Mouse (Mus musculus): ENCODE results near the gene Suv39h1. TPM values are rescaled to one million over a fixed set of nuclear protein-coding genes. Genes with fewer than 3 reads are reported as not detected.
"Not testable (repeated sequence)": the region's sequence is repeated elsewhere in the genome, so short reads cannot be mapped to it uniquely, and the experiment has no call there.

Suv39h1 gene
- 1 to 10 TPM; 4.1 to 5.0 TPM for total RNA-seq (2021)

DNA sequence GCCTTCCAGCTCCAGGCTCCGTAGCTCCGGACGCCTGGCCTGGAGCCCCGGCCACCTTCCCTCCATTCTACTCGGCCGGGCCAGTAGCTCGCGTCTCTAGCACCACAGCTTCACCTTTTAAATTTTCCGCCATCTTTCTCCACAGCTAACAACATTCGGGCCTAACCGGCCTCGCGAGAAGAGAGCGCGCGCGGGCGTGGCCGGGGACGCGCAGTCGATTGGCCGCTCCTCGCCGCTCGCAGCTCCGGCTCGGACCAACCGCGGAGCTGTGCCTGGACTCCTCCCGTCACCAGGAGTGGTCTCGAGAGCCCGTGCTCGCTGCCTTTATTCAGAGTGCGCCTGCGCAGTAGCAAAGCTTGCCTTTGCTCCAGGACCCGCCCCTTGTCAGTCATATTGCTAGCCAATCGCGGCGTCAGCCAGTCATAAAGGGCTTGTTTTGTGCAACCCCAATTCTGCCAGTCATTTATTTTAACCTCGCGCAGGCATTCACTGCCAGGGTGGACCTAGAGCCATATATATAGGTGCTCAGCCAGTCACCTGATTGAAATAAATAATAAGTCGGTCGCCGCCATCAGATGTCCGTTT lies at the start of gene Suv39h1:
Gene Suv39h1 (minus strand): TSS at position 331 of the 585 bp plus-strand sequence.
- intact Hi-C loops (cut with DNase I): loop anchor here (10.0 kb wide), 2 partner anchors 170 to 180 kb away; partner anchors contain the start of genes Pqbp1 and Timm17b
- DNase-seq (ENCODE audit: low spot score): peak; percentile 93

DNA sequence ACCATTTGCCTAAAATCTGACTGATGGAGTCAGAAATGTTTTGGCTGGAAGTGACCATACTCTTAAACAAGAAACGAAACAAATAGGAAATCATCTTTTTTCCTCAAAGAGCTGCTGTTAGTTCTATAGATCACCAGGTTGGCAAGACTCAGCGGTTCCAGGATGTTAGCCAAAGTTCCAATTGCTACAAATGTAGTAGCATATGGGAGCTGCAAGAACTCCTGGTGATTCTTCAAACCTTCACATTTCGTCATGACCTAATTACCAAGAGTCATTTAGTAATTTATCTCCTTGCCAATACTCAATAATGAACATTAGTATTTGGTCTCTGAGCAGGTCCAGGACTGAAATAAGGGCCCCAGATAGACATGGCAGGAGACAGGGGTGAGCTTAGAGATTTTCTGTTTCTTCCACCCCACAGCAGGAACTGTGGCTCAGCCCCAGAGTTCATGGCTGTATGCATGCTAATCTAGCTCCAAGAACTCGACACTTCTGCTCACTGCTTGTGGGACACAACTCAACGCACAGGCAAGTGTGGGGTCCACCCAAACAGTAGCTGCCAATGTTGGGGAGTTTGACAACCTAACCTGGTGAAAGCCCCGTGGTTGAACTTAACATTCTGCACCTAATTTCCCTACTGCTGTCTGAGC lies 49.4 kb upstream of the Suv39h1 start:
- intact Hi-C loops (cut with DNase I): no loop called here
- DNase-seq (ENCODE audit: low spot score): no peak

DNA sequence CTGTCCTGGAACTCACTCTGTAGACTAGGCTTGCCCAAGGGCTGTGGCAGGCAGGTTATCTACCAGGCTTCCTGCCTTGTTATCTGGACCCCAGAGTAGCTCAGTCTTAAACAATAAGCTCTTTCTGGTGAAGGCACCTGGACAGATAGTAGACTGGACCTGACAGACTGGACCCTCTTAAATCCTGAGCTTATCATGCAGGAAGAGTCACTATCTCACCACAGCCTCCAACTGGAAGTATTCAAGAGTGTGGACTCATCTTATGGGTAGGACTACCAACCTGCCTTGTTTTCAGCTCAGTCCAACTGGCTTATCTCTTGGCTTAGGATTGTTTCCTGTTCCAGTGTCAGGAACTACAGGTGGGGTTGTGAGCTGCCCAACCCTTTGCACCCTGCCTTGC lies 42.7 kb upstream of the Suv39h1 start:
- DNase-seq (ENCODE audit: low spot score): no peak
- intact Hi-C loops (cut with DNase I): no loop called here

DNA sequence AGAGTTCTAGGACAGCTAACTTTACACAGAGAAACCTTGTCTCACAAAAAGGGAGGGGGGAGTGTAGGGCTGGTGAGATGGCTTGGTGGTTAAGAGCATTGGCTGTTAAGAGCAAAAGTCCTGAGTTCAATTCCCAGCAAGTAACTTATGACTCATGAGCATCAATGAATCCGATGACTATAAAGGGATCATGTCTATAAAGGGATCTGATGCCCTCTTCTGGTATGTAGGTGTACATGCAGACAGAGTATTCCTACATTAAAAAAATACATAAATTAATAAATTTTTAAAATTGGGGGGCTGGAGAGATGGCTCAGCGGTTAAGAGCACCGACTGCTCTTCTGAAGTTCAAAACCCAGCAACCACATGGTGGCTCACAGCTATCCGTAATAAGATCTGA lies 40.7 kb upstream of the Suv39h1 start:
- intact Hi-C loops (cut with DNase I): no loop called here
- DNase-seq (ENCODE audit: low spot score): no peak

DNA sequence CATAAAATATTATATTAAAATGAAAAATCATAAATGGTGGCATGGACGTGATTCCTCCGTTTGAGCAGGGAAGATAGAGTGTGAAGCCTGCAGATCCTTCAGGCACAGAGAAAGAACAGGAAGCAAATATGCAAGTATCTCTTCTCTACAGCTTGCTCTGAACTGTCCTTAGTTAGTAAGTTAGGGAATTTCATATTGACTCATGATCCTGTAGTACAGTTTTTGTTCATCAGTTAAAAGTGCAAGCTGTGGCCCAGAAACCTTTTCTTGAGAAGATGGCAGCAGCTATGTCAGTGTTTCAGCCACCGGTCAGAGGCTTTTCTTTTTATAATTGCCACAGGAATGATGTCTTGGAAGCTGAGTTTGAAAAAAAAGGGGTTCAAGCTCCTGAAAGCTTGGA lies 30.5 kb upstream of the Suv39h1 start:
- DNase-seq (ENCODE audit: low spot score): no peak
- intact Hi-C loops (cut with DNase I): no loop called here

DNA sequence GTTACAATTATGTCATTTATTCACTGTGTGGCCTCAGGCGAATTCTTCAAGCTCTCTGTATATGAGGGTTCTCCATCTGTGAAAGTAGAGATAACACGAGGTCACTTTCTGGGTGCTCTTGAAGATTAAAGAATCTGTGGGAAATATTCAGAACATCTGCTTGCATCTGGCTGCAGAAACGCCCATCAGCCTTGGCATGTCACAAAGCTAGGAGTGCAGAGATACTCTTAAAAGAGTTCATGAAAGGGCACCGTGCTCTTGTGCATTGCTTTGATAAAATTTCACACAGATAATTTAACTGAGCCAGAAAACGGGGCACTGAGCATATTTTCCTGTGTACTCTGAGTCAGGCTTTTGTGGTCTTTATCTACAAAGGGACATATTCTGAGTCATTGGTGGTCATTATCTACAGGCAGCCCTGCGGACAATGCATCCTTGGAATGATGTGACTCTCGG lies 27.7 kb upstream of the Suv39h1 start:
- no peak for DNase-seq (ENCODE audit: low spot score)
- intact Hi-C loops (cut with DNase I): no loop called here

DNA sequence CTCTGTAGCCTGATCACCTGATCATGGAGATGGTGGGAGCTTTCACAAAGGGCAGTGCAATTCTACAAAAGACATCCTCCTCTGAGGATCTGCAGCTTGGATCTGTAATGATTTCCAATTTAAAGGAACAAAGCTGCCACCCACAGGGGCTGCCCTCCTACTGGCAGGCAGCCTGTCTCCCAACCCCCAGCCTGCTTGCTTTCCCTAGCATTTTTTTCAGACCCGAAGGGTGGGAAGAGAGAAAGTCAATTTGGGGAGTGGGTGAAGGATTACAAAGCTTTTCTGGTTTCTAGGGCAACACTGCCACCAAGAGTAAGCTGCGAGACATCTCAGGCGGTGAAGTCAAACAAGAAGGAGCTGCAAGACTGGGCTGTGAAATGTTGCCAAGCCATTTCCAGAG lies 26.5 kb upstream of the Suv39h1 start:
- intact Hi-C loops (cut with DNase I): no loop called here
- DNase-seq (ENCODE audit: low spot score): no peak

DNA sequence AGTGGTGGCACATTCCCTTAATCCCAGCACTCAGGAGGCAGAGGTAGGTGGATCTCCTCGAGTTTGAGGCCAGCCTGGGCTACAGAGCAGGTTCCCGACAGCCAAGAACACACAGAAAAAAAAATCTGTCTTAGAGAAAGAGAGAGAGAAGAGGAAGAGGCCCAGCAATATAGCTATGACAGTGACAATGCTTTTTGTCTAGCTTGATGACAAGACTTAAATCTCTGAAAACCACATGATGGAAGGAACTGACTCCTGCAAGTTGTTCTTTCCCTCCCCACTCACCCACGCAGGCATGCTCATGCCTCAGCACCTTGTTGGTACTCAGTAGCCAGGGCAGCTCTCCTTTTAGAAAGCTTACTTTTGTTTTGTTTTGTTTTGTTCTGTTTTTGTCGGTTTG lies 24.9 kb upstream of the Suv39h1 start:
- DNase-seq (ENCODE audit: low spot score): no peak
- intact Hi-C loops (cut with DNase I): no loop called here

DNA sequence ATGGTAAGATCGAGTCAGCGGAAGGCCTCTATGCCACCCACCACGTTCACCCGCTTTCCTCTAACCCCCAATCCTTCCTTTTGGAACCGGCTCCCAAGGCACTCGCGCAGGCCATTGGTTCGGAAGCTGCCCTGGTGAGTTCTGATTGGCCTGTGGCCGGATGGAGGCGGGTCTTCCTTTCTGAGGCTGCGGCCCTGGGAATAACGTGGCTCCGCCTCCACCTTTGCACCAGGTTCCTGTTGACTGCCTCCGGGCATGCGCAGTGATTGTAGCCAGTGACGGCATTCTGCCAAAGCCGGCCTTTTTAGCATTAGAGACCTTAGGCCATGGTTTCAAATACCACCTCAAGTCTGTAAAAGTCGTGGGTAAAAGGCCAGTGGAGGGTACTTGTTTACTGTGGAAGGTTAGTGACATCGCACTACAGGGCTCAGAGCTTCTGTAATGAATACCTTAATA lies 22.3 kb upstream of the Suv39h1 start:
- peak; percentile 93 for DNase-seq (ENCODE audit: low spot score)
- intact Hi-C loops (cut with DNase I): no loop called here

DNA sequence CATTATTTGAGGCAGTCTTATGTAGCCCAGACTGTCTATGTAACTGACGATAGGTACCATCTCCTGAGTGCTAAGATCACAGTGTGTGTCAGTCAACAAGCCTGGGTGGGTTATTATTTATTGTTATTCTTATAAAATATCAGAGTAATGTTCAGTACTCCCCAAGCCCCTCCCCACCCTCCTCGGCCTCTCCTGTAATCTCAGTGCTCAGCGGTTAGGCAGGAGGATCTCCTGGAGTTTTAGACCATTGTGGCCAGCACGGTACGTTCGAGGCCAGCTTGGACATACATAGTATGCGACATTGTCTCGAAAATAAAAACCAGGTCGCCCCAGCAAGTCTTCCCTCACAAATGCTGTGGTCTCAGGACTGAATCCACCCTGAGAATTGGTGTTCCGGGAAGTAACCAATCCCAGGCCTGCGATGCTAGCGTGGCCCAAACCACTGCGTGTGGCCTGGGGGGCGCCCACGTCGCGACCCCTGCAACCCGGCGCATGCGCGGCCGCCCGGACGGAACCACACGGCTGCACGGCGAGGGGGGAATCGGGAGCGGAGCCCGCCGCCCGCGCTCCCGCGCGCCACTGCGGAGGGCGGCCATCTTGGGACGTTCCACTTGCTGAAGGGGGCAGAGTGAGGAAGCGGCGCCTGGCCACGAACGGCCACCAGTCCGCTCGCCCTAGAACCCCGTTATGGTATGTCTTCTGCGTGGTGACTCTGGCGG lies 21.7 kb upstream of the Suv39h1 start:
- intact Hi-C loops (cut with DNase I): not testable (repeated sequence)
- DNase-seq (ENCODE audit: low spot score): peak; percentile 87

DNA sequence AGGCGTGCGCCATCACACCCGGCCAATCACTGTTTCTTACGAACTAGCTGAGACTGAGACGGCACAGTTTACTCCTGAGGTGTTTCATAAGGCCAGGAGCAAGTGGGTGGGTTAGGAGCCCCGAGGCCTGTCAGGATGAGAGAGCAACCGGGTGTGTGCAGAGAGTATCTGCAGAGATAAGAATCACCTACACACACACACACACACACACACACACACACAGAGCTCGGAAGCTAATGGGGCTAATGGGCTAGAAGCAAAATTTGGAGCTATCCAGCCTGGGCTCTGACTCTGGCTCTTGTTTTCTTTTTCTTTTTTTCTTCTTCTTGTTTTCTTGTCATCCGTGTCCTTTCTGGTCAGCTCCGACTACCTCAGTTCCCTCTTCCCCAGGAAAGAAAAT lies 21.0 kb upstream of the Suv39h1 start:
- intact Hi-C loops (cut with DNase I): no loop called here

DNA sequence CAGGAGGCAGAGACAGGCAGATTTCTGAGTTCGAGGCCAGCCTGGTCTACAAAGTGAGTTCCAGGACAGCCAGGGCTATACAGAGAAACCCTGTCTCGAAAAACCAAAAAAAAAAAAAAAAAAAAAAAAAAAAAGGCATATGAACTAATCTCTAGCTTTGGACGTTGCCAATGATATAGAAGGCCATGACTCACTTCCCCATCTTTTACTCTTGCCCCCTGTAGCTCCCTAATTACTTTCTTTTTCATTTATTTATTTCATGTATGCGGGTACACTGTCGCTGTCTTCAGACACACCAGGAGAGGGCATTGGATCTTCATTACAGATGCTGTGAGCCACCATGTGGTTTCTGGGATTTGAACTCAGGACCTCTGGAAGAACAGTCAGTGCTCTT lies 16.4 kb upstream of the Suv39h1 start:
- intact Hi-C loops (cut with DNase I): not testable (repeated sequence)

More for the DNA sequence above, 21.0 kb upstream of the Suv39h1 start:
- DNase-seq (ENCODE audit: low spot score): no peak

DNA sequence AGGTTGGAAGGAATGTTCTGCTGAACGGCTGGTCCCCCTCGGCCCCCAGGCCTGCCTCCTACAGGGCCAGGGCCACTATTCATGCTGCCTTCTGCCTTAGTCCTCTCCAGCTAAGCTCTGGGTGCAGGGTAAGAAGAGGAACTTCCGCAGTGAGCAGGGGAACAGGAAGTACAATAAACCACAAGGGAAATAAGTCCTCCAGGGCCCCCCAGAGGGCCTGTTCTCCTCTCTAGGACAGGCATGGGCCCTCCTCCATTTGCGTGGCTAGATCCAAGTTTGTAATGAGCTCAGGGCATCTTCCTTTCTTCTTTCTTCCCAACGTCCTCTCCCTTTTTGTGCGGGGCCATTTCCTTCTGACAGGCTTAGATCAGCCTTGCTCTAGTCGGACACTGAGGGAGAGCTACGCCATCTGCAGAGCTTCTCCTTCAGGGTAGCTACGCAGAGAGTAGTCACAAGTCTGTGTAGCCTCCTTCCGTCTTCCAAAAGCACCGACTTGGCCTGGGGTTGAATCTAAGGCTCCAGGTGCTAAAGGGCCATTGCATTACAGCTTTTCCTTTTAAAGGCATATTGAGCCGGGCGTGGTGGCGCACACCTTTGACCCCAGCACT lies 15.9 kb upstream of the Suv39h1 start, which contains the start of gene Was:
Gene Was (minus strand): TSS at position 153 of the 608 bp plus-strand sequence.
- intact Hi-C loops (cut with DNase I): no loop called here
- DNase-seq (ENCODE audit: low spot score): no peak

More for the DNA sequence above, 16.4 kb upstream of the Suv39h1 start:
- not testable (repeated sequence) for DNase-seq (ENCODE audit: low spot score)

DNA sequence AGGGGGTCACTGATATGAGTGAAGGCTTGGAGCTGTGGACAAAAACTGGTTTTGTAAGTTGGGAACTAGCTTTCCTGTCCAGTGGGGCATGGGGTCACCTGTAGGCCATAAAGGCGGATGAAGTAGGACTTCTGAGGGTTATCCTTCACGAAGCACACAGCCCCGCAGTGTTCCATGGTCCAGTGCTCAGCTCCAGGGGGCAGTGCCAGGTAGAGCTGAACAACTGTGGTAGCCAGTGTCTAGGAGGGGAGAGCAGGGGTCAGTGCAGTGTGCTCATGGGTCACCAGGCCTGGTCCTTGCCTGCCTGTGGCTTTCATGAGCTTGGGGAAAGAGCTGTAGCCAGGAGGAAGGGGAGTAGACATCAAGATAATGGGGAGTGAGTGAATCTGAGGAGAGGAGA lies 15.2 kb upstream of the Suv39h1 start:
- DNase-seq (ENCODE audit: low spot score): no peak
- intact Hi-C loops (cut with DNase I): no loop called here

DNA sequence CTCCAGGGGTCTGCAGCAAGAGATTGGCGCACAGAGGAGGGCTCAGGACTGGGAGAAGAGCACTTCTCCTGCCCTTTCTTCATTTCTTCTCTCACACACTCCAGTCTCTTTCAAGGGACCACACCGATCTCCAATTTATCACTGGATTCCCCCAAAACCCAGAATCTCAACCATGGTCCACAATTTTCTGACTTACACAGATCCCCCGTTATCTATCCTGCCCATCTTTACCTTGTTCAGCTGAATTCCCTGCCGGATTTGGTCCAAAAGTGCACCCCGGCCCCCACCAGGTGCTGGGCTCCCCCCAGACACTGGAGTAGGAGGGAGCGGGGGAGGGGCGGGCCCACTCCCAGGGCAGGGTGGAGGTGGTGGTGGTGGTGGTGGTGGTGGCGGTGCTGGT lies 11.1 kb upstream of the Suv39h1 start:
- DNase-seq (ENCODE audit: low spot score): no peak
- intact Hi-C loops (cut with DNase I): no loop called here

DNA sequence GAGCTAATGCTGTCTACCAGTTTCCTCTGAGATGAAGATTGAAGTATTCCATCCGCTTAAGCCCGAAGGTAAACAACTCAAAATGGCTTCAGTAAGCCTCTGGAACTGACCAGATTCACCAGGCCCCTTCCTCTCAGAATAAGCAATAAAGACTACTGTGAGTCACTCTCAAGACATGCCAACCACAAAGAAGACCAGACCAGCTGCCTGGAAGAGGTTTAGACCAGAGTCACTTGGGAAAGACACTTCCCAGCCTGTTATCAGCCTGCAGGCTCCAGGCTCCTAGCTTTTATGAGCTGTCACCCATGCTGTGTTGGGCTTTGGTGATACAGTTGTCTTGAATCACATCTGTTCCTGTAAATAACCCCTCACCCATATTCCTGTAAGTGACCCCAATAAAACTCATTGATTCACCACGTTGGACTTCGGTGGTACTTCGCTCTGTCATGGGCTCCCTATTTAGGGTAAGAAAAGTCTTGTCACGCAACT lies 10.3 kb upstream of the Suv39h1 start:
- DNase-seq (ENCODE audit: low spot score): no peak
- intact Hi-C loops (cut with DNase I): no loop called here

DNA sequence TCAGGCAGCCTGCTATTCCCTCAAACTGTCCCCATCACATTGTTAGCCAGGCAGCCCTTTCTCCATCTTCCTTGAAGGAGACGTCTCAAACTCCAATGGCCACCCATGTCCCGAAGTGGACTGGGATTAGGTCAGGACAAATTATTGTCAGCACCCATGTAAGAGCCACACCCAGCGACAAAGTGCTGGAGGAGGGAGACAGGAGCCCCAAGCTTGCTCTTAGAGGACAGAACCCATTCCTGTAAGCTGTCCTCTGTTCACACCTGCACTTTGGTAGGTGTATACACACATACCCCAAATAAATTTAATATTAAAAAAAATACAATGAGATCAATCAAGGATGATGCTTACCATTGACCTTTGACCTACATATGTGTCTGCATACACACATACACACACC lies 544 bp upstream of the Suv39h1 start:
- DNase-seq (ENCODE audit: low spot score): no peak
- intact Hi-C loops (cut with DNase I): loop anchor here (10.0 kb wide), 2 partner anchors 170 to 180 kb away; partner anchors contain the start of genes Pqbp1 and Timm17b

DNA sequence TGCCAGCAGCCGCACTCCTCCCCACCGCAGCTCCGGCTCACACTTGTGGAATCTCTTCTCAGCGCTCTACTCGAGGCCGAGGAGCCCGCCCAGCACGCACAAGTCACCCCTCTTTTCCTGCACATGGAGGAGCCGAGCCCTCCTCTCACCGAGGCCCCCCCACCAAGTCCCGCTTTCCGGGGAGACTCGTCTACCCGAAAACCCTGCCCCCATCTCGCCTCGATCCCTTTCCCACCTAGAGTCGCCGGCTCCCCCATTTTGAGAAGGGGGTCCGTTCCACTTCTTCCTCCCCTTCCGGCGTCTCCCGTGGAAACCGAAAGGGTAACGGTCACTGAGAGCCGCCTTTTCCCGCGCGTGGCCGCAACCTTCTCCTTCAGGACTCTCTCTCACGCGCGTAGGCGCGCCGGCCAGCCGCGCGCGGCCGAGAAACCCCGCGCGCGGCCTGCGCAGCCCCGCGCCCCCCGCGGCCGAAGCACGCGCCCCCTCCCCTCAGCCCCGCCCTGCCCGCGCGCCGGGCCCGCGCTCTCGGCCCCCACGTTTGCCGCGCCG lies 605 bp downstream of the Suv39h1 start:
- no peak for DNase-seq (ENCODE audit: low spot score)
- intact Hi-C loops (cut with DNase I): loop anchor here (10.0 kb wide), 2 partner anchors 171 to 179 kb away; partner anchors contain the start of genes Pqbp1 and Timm17b

DNA sequence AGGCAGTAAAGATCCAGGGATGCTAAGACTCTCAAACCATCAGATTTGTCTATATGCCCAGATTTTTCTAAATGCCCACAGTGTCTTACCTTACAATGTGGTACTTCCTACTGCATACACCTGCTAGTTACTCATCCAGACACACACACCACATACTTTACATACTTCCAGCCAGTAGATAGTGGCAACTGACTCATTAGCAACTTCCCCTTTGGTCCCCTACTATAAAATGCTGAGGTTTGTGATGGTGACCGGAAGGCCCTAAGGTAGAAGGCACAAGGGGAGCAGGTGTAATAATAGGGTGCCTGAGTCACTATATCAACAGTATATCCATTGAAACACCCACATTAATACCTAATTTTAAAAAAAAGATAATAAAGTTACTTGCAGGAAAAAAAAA lies 5.4 kb downstream of the Suv39h1 start:
- intact Hi-C loops (cut with DNase I): loop anchor here (5.0 kb wide), 1 partner anchor 102 kb away; no protein-coding TSS in a partner anchor
- DNase-seq (ENCODE audit: low spot score): no peak

Measured in heart, postnatal 25 days (tissue).